In the genomic region with DNA sequence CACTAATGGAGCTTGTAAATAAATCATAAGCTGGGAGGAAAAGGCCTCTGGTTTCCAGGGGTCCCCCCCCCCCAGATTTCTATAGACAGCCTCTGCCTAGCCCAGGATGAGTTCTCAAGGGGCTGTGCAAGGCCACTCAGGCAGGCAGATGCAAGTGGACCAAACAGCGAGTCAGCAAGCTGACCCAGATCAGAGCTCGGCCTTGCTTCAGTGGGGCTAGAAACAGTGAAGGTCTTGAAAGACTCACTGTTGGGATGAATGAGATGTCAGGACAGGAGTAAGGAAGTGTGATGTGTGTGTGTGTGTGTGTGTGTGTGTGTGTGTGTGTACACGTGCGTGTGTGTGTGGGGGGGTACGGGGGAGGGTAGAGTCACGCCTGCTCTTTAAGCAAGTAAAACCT, we compare ENCODE assay signal across 32 mouse cellular contexts. TPM values are rescaled to one million over a fixed set of nuclear protein-coding genes. Genes with fewer than 3 reads are reported as not detected.
DNase-seq lines count a peak whose midpoint lies in the region; ATAC-seq lines count a peak whose summit lies in the region.
"Had no signal": no experiment of that assay in that cellular context is flagged by ENCODE, and none has a peak within 500 bp of the region (broad histone marks: within the 10 kb centered on the region; RNA-seq: fewer than 3 reads in every experiment).

No protein-coding gene starts in this region.

- H3K4me3 ChIP-seq in hindbrain, embryonic 12.5 days, result no peak overlapping the region
- no peak overlapping the region for H3K4me3 ChIP-seq in hindbrain, embryonic 13.5 days
- H3K4me3 ChIP-seq: embryonic facial prominence, embryonic 13.5 days; erythroblast, embryonic 14.5 days; forebrain, embryonic 12.5 days; forebrain, embryonic 15.5 days had no signal

- no peaks in the 10 kb centered on the region for H3K27me3 ChIP-seq in hindbrain, embryonic 12.5 days
- no peaks in the 10 kb centered on the region for H3K27me3 ChIP-seq in hindbrain, embryonic 13.5 days
- H3K27me3 ChIP-seq: embryonic facial prominence, embryonic 13.5 days; forebrain, embryonic 12.5 days; forebrain, embryonic 15.5 days had no signal

- ATAC-seq in hindbrain, embryonic 12.5 days (ENCODE audit: low FRiP score), result peak; percentile 39; the same call in 1 of the 2 replicates
- ATAC-seq in hindbrain, embryonic 13.5 days (ENCODE audit: low FRiP score), result no peak
- ATAC-seq: activated CD4-positive, CD25-positive, alpha-beta regulatory T cell, adult 4 months; CD4-positive, CD25-positive, alpha-beta regulatory T cell, adult 4 months; forebrain, embryonic 15.5 days; hindbrain, postnatal 0 days; inflammation-experienced regulatory T-cells, adult 6 months; intestine, embryonic 16.5 days had no signal

- DNase-seq in retina, postnatal 1 day, result peak; percentile 18
- no peak for DNase-seq in retina, embryonic 14.5 days (ENCODE audit: low spot score)
- peak; percentile 23 for DNase-seq in adrenal gland, postnatal 25 days
- no peak for DNase-seq in gastrocnemius, postnatal 4 days (ENCODE audit: low spot score in 2 of 2)
- no peak for DNase-seq in MN1 (ENCODE audit: low spot score)
- DNase-seq: cerebellum, adult 11 months; gastrocnemius, postnatal 10 days; gastrocnemius, postnatal 36 days; kidney, adult 18-20 months had no signal

- WGBS in hindbrain, embryonic 12.5 days, result 93% methylated on average over 6 of the region's 6 CpGs
- 79% methylated on average over 6 of the region's 6 CpGs for WGBS in hindbrain, embryonic 13.5 days

- H3K36me3 ChIP-seq in hindbrain, embryonic 12.5 days, result no peaks in the 10 kb centered on the region
- no peaks in the 10 kb centered on the region for H3K36me3 ChIP-seq in hindbrain, embryonic 13.5 days
- H3K36me3 ChIP-seq: embryonic facial prominence, embryonic 13.5 days; forebrain, embryonic 12.5 days; forebrain, embryonic 15.5 days had no signal

- peaks cover 5% of the 10 kb centered on the region; the same call in 1 of the 2 replicates for H3K4me1 ChIP-seq in hindbrain, embryonic 12.5 days
- peaks cover 10% of the 10 kb centered on the region for H3K4me1 ChIP-seq in hindbrain, embryonic 13.5 days (replicated peaks)
- H3K4me1 ChIP-seq: forebrain, embryonic 12.5 days had no signal

- no peak overlapping the region for H3K4me2 ChIP-seq in hindbrain, embryonic 12.5 days (replicated peaks)
- H3K4me2 ChIP-seq in hindbrain, embryonic 13.5 days, result no peak overlapping the region
- H3K4me2 ChIP-seq: embryonic facial prominence, embryonic 13.5 days; forebrain, embryonic 12.5 days; forebrain, embryonic 15.5 days; heart, embryonic 11.5 days; hindbrain, embryonic 14.5 days had no signal

- H3K9me3 ChIP-seq in hindbrain, embryonic 12.5 days (replicated peaks), result no peaks in the 10 kb centered on the region
- H3K9me3 ChIP-seq in hindbrain, embryonic 13.5 days, result no peaks in the 10 kb centered on the region
- H3K9me3 ChIP-seq: embryonic facial prominence, embryonic 13.5 days; forebrain, embryonic 12.5 days; forebrain, embryonic 15.5 days had no signal

- H3K27ac ChIP-seq in hindbrain, embryonic 12.5 days, result no peak overlapping the region
- H3K27ac ChIP-seq in hindbrain, embryonic 13.5 days, result no peak overlapping the region
- H3K27ac ChIP-seq: embryonic facial prominence, embryonic 13.5 days; forebrain, embryonic 12.5 days; forebrain, embryonic 15.5 days; hindbrain, embryonic 14.5 days; hindbrain, postnatal 0 days had no signal

- no peak overlapping the region for H3K9ac ChIP-seq in hindbrain, embryonic 12.5 days
- H3K9ac ChIP-seq in hindbrain, embryonic 13.5 days, result no peak overlapping the region
- H3K9ac ChIP-seq: embryonic facial prominence, embryonic 13.5 days; forebrain, embryonic 12.5 days; forebrain, embryonic 15.5 days; hindbrain, embryonic 14.5 days had no signal

RNA-seq across cellular contexts. Expression of a gene that starts 9.1 kb away (rescaled TPM):
- polyA plus RNA-seq in hindbrain, embryonic 12.5 days (2016; fragmentation: Nextera tagmentation; extraction: Ambion mirVana), result 32.9 and 80.0 TPM in 2 replicates
- 14.6 and 17.8 TPM in 2 replicates for polyA plus RNA-seq in hindbrain, embryonic 13.5 days (2015; fragmentation: Nextera tagmentation; extraction: Ambion mirVana)
- 1.6 and 3.3 TPM in 2 replicates for total RNA-seq in adrenal gland, postnatal 25 days (2021)
- total RNA-seq in gastrocnemius, postnatal 4 days (2021), result 10 to 100 TPM; 20.3 to 22.2 TPM
- total RNA-seq: common myeloid progenitor, adult 5-6 weeks; hematopoietic stem cell, adult 5-6 weeks; MEL had no signal
- polyA plus RNA-seq: activated CD4-positive, CD25-positive, alpha-beta regulatory T cell, adult 4 months; C2C12; CD4-positive, CD25-positive, alpha-beta regulatory T cell, adult 4 months; erythroblast, embryonic 14.5 days; inflammation-experienced regulatory T-cells, adult 6 months had no signal

RNA-seq across cellular contexts. Expression of a gene that starts 10.9 kb away (rescaled TPM):
- polyA plus RNA-seq in hindbrain, embryonic 12.5 days (2016; fragmentation: Nextera tagmentation; extraction: Ambion mirVana), result not detected in 2 replicates
- polyA plus RNA-seq in hindbrain, embryonic 13.5 days (2015; fragmentation: Nextera tagmentation; extraction: Ambion mirVana), result not detected in 2 replicates
- total RNA-seq in adrenal gland, postnatal 25 days (2021), result not detected in 2 replicates
- total RNA-seq in gastrocnemius, postnatal 4 days (2021), result not detected
- total RNA-seq: common myeloid progenitor, adult 5-6 weeks; gastrocnemius, adult 18-20 months; gastrocnemius, postnatal 10 days; gastrocnemius, postnatal 36 days; heart, adult 8-10 months; heart, postnatal 25 days; hematopoietic stem cell, adult 5-6 weeks; hindbrain, postnatal 0 days; MEL had no signal
- polyA plus RNA-seq: activated CD4-positive, CD25-positive, alpha-beta regulatory T cell, adult 4 months; C2C12; CD4-positive, CD25-positive, alpha-beta regulatory T cell, adult 4 months; cerebellum, adult 2 months; embryonic facial prominence, embryonic 13.5 days; erythroblast, embryonic 14.5 days; forebrain, embryonic 12.5 days; heart, embryonic 11.5 days; heart, embryonic 14.5 days; heart, postnatal 0 days; hindbrain, embryonic 14.5 days; hindbrain, postnatal 0 days; inflammation-experienced regulatory T-cells, adult 6 months had no signal

RNA-seq across cellular contexts. Expression of a gene that starts 19.2 kb away (rescaled TPM):
- polyA plus RNA-seq in hindbrain, embryonic 12.5 days (2016; fragmentation: Nextera tagmentation; extraction: Ambion mirVana), result not detected in 2 replicates
- polyA plus RNA-seq in hindbrain, embryonic 13.5 days (2015; fragmentation: Nextera tagmentation; extraction: Ambion mirVana), result 0.05 TPM in 1 of 2 replicates, not detected in the other
- total RNA-seq in adrenal gland, postnatal 25 days (2021), result 0.24 and 0.48 TPM in 2 replicates
- total RNA-seq in gastrocnemius, postnatal 4 days (2021), result under 1 TPM; 0.10 TPM
- total RNA-seq: common myeloid progenitor, adult 5-6 weeks; hematopoietic stem cell, adult 5-6 weeks; hindbrain, postnatal 0 days; MEL had no signal
- polyA plus RNA-seq: activated CD4-positive, CD25-positive, alpha-beta regulatory T cell, adult 4 months; C2C12; CD4-positive, CD25-positive, alpha-beta regulatory T cell, adult 4 months; cerebellum, adult 2 months; erythroblast, embryonic 14.5 days; heart, embryonic 14.5 days; heart, postnatal 0 days; hindbrain, embryonic 14.5 days; hindbrain, postnatal 0 days; inflammation-experienced regulatory T-cells, adult 6 months had no signal

RNA-seq across cellular contexts. Expression of a gene that starts 47.7 kb away (rescaled TPM):
- polyA plus RNA-seq in hindbrain, embryonic 12.5 days (2016; fragmentation: Nextera tagmentation; extraction: Ambion mirVana), result not detected in 2 replicates
- not detected in 2 replicates for polyA plus RNA-seq in hindbrain, embryonic 13.5 days (2015; fragmentation: Nextera tagmentation; extraction: Ambion mirVana)
- total RNA-seq in adrenal gland, postnatal 25 days (2021), result 0.36 TPM in 1 of 2 replicates, not detected in the other
- 1 to 10 TPM; 1.4 to 2.2 TPM for total RNA-seq in gastrocnemius, postnatal 4 days (2021)
- total RNA-seq: common myeloid progenitor, adult 5-6 weeks; hematopoietic stem cell, adult 5-6 weeks; hindbrain, postnatal 0 days; MEL had no signal
- polyA plus RNA-seq: activated CD4-positive, CD25-positive, alpha-beta regulatory T cell, adult 4 months; C2C12; CD4-positive, CD25-positive, alpha-beta regulatory T cell, adult 4 months; cerebellum, adult 2 months; embryonic facial prominence, embryonic 13.5 days; erythroblast, embryonic 14.5 days; forebrain, embryonic 12.5 days; forebrain, embryonic 15.5 days; heart, embryonic 14.5 days; hindbrain, embryonic 14.5 days; hindbrain, postnatal 0 days; inflammation-experienced regulatory T-cells, adult 6 months; intestine, embryonic 16.5 days had no signal

Comparison
In these comparisons a context has a peak if more than half of its experiments do, and no peak if none do; other contexts are left out.
1. DNase-seq: peak in retina, postnatal 1 day (single experiment) and adrenal gland, postnatal 25 days (single experiment); none in retina, embryonic 14.5 days (single experiment), gastrocnemius, postnatal 4 days (0 of 2) and MN1 (single experiment).